Mouse (Mus musculus): ENCODE results near the gene Alpl. TPM values are rescaled to one million over a fixed set of nuclear protein-coding genes. Genes with fewer than 3 reads are reported as not detected.

Alpl gene
- polyA plus RNA-seq, 2 experiments: 5.1 TPM

DNA sequence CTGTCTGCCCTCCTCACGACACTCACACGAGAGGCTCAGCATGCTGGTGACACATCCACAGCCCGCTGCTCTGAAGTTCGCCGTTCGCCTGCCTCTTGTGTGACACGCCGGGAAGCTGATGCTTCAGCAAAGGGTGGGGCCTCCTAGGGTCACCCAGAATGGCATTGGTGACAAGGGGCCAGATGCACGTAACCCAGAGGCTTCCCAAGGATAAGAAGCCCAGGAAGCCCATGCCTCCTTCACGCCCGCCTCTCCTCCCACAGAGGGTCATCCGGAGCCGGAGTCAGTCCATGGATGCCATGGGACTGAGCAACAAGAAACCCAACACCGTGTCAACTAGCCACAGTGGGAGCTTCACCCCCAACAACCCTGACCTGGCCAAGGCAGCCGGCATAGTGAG, 74.6 kb downstream of the Alpl start:
- 73% methylated on average over 15 of the region's 15 CpGs for WGBS (ENCODE audit: insufficient replicate concordance)

DNA sequence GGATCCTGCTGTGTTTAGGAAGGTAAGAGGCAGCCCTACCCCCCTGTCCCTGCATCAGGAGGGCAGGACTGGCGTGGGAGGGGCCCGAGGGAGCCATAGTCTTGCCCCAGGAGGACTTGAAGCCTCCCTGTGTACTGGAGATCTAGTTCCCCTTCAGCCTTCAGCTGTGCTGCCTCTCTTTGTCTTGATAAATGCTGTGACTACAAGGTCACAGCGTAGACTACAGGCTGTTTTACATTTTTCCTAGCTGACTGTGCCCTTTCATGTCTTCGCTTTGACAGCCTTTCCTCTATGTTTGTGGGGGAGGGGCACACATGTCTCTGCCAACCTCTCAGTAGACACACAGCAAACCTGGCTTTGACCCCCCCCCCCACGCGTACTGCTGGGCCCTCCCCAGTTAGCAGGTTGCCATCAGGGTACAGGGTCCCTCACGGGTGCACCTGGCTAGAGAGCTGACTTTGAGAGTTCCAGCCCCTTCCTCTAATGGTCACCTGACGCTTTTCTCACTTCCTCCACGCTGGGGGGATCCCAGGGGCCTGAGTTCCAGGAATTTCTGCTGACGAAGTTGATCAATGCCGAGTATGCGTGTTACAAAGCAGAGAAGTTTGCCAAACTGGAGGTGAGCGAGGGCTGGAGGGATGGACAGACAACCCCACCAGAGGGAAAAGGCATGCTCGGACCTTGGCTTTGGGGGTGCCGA, 76.7 kb downstream of the Alpl start:
- Histone ChIP-seq H3K4me3 (ENCODE audit: insufficient read depth in 1 of 2, low read depth in 2 of 2, low read length in 2 of 2) (no peak overlapping the region), H3K27ac (no peak overlapping the region), H3K4me1 (replicated peaks; ENCODE audit: control insufficient read depth in 2 of 2, insufficient read depth in 2 of 2, low read length in 1 of 2) (no peaks in the 10 kb centered on the region), H3K36me3 (replicated peaks; ENCODE audit: control insufficient read depth, insufficient read depth, low read depth) (no peaks in the 10 kb centered on the region), H3K27me3 (ENCODE audit: control insufficient read depth, insufficient read depth, low read length) (peaks cover 10% of the 10 kb centered on the region), H3K9ac (replicated peaks) (no peak overlapping the region), H3K9me3 (ENCODE audit: control insufficient read depth, low read length) (no peaks in the 10 kb centered on the region), H3K4me2 (ENCODE audit: low read depth) (no peak overlapping the region)
- TF ChIP-seq EP300 (IDR thresholded peaks at IDR 0.05; ENCODE audit: low read depth) (no peak), CTCF (IDR thresholded peaks at IDR 0.05; ENCODE audit: low read depth) (no peak)
- ATAC-seq (ENCODE audit: insufficient read depth): no peak
- DNase-seq (ENCODE audit: low read depth in 3 of 3, low spot score in 3 of 3): no peak
- WGBS (ENCODE audit: insufficient replicate concordance): 19% methylated on average over 15 of the region's 15 CpGs

More for the DNA sequence above, 74.6 kb downstream of the Alpl start:
- Histone ChIP-seq H3K4me2 (ENCODE audit: low read depth) (no peak overlapping the region), H3K36me3 (replicated peaks; ENCODE audit: control insufficient read depth, insufficient read depth, low read depth) (no peaks in the 10 kb centered on the region), H3K9me3 (ENCODE audit: control insufficient read depth, low read length) (no peaks in the 10 kb centered on the region), H3K27me3 (ENCODE audit: control insufficient read depth, insufficient read depth, low read length) (peaks cover 10% of the 10 kb centered on the region), H3K27ac (no peak overlapping the region), H3K9ac (replicated peaks) (no peak overlapping the region), H3K4me1 (replicated peaks; ENCODE audit: control insufficient read depth in 2 of 2, insufficient read depth in 2 of 2, low read length in 1 of 2) (no peaks in the 10 kb centered on the region), H3K4me3 (ENCODE audit: insufficient read depth in 1 of 2, low read depth in 2 of 2, low read length in 2 of 2) (no peak overlapping the region)
- TF ChIP-seq EP300 (IDR thresholded peaks at IDR 0.05; ENCODE audit: low read depth) (no peak), CTCF (IDR thresholded peaks at IDR 0.05; ENCODE audit: low read depth) (no peak)
- DNase-seq (ENCODE audit: low read depth in 3 of 3, low spot score in 3 of 3) (no peak), ATAC-seq (ENCODE audit: insufficient read depth) (no peak)

DNA sequence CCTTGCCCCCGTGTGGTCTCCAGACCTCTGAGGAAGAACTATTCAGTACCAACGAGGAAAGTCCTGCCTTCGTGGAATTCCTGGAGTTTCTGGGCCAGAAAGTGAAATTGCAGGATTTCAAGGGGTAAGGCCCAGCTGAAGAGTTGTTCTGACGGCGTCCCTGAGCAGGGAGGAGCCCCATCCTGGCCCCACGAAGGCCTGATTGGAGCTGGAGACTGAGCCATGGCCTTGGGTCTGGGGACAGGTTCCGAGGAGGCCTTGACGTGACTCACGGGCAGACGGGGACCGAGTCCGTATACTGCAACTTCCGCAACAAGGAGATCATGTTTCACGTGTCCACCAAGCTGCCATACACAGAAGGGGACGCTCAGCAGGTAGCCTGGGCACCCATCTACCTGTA, 78.5 kb downstream of the Alpl start:
- Histone ChIP-seq H3K9me3 (ENCODE audit: control insufficient read depth, low read length) (no peaks in the 10 kb centered on the region), H3K4me2 (ENCODE audit: low read depth) (no peak overlapping the region), H3K9ac (replicated peaks) (no peak overlapping the region), H3K4me1 (replicated peaks; ENCODE audit: control insufficient read depth in 2 of 2, insufficient read depth in 2 of 2, low read length in 1 of 2) (peaks cover 0 to 4% of the 10 kb centered on the region in 2 experiments; a peak in 2 of 4 replicates), H3K27me3 (ENCODE audit: control insufficient read depth, insufficient read depth, low read length) (no peaks in the 10 kb centered on the region; the same call in 1 of the 2 replicates), H3K4me3 (ENCODE audit: insufficient read depth in 1 of 2, low read depth in 2 of 2, low read length in 2 of 2) (no peak overlapping the region), H3K36me3 (replicated peaks; ENCODE audit: control insufficient read depth, insufficient read depth, low read depth) (no peaks in the 10 kb centered on the region), H3K27ac (no peak overlapping the region)
- DNase-seq (ENCODE audit: low read depth in 3 of 3, low spot score in 3 of 3) (no peak), ATAC-seq (ENCODE audit: insufficient read depth) (no peak)
- WGBS (ENCODE audit: insufficient replicate concordance): 62% methylated on average over 15 of the region's 15 CpGs
- TF ChIP-seq EP300 (IDR thresholded peaks at IDR 0.05; ENCODE audit: low read depth) (no peak), CTCF (IDR thresholded peaks at IDR 0.05; ENCODE audit: low read depth) (no peak)

DNA sequence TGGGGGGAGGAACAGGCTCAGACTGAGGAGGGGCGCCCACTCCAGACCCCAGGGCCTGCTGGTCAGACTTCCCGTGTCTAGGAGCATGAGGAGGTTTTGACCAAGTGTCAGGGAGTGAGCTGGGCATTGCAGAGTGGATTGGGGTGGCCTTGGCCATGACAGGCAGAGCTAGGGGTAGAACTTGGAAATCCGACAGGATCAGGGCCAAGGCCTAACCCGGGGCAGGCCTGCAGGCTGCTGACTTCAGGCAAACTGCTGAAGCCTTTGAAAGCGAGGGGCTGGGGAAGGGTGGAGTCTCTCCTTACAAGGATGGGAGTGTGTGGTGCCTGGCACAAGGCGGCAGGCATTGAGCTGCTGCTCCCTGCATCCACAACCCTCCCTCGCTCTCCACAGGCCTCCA, 79.2 kb downstream of the Alpl start:
- Histone ChIP-seq H3K4me1 (replicated peaks; ENCODE audit: control insufficient read depth in 2 of 2, insufficient read depth in 2 of 2, low read length in 1 of 2) (peaks cover 0 to 6% of the 10 kb centered on the region in 2 experiments; a peak in 2 of 4 replicates), H3K4me3 (ENCODE audit: insufficient read depth in 1 of 2, low read depth in 2 of 2, low read length in 2 of 2) (no peak overlapping the region), H3K36me3 (replicated peaks; ENCODE audit: control insufficient read depth, insufficient read depth, low read depth) (no peaks in the 10 kb centered on the region), H3K4me2 (ENCODE audit: low read depth) (no peak overlapping the region), H3K27ac (no peak overlapping the region), H3K9ac (replicated peaks) (no peak overlapping the region), H3K9me3 (ENCODE audit: control insufficient read depth, low read length) (no peaks in the 10 kb centered on the region), H3K27me3 (ENCODE audit: control insufficient read depth, insufficient read depth, low read length) (no peaks in the 10 kb centered on the region; the same call in 1 of the 2 replicates)
- ATAC-seq (ENCODE audit: insufficient read depth) (no peak), DNase-seq (ENCODE audit: low read depth in 3 of 3, low spot score in 3 of 3) (no peak)
- TF ChIP-seq EP300 (IDR thresholded peaks at IDR 0.05; ENCODE audit: low read depth) (no peak), CTCF (IDR thresholded peaks at IDR 0.05; ENCODE audit: low read depth) (no peak)
- 56% methylated on average over 7 of the region's 7 CpGs for WGBS (ENCODE audit: insufficient replicate concordance)

DNA sequence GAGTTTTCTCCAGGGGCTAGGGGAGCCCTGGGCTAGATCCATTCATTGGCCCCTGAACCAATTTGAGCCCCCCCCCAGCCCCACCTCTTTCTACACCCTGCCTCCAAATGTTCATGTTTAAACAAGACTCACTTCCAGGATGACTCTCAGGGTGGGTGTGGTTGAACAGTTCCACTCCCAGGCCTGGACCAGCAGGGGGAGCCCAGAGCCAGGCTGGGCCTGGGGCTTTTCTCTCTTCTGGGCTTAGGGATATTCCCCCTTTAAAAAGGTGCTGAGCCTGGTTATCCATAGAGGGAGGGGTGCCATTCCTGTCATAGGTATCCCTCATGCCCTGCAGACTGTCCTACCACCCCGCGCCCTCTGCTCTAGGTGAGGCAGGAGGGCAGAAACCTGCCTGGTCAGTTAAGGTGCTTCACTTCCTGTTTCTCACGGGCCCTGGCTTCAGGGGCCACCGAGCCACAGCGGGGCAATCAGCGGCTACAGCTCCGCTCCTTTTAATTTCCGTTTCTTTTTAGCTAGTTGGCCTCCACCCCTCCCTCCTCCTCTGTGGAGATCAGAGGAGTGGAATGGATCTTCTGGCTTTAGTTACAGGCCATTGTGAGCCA, 82.1 kb downstream of the Alpl start:
- 8% methylated on average over 8 of the region's 8 CpGs for WGBS (ENCODE audit: insufficient replicate concordance)
- peaks cover 0 to 6% of the 10 kb centered on the region in 2 experiments; a peak in 2 of 4 replicates for H3K4me1 ChIP-seq (replicated peaks; ENCODE audit: control insufficient read depth in 2 of 2, insufficient read depth in 2 of 2, low read length in 1 of 2)
- H3K4me3 ChIP-seq (ENCODE audit: insufficient read depth in 1 of 2, low read depth in 2 of 2, low read length in 2 of 2): no peak overlapping the region
- H3K9ac ChIP-seq (replicated peaks): no peak overlapping the region
- no peak overlapping the region for H3K4me2 ChIP-seq (ENCODE audit: low read depth)
- H3K27me3 ChIP-seq (ENCODE audit: control insufficient read depth, insufficient read depth, low read length): no peaks in the 10 kb centered on the region; the same call in 1 of the 2 replicates
- DNase-seq (ENCODE audit: low read depth in 3 of 3, low spot score in 3 of 3): no peak
- ATAC-seq (ENCODE audit: insufficient read depth): no peak
- no peaks in the 10 kb centered on the region for H3K36me3 ChIP-seq (replicated peaks; ENCODE audit: control insufficient read depth, insufficient read depth, low read depth)
- peak; percentile 74 for TF ChIP-seq CTCF (IDR thresholded peaks at IDR 0.05; ENCODE audit: low read depth)
- no peak for TF ChIP-seq EP300 (IDR thresholded peaks at IDR 0.05; ENCODE audit: low read depth)
- no peak overlapping the region for H3K27ac ChIP-seq
- no peaks in the 10 kb centered on the region for H3K9me3 ChIP-seq (ENCODE audit: control insufficient read depth, low read length)

All from liver, embryonic 14.5 days (tissue).